Mouse (Mus musculus): ENCODE results near the gene Spock2.
A peak's percentile ranks its signal among the peaks of the same experiment; 100 is the strongest.

DNA sequence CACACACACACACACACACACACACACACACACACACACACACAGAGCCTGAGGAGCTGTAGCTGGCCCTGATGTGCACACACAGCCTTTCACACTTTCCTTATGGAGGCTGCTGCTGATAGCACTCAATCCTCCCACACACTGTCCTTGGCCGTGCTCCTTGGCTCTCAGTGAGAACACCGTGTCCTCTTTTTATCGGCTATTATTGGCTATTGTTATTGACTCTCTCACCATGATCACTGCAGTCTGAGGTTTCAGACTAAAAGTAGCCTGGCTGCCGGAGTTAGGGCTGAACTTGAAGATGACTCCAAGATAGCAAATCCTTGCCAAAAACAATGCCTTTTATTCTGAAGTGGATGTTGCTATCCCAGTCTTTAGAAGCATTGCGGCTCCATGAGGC lies 24.1 kb upstream of the Spock2 start:
- TF ChIP-seq EP300 (IDR thresholded peaks at IDR 0.05) (peak; percentile 79), CTCF (IDR thresholded peaks at IDR 0.05) (no peak; the same call in 1 of the 2 replicates)
